In genomic region chr8:122523652-122524360, GRCm38 (mm10) we compare ENCODE assay signal across 8 mouse cellular contexts. TPM values are rescaled to one million over a fixed set of nuclear protein-coding genes. Genes with fewer than 3 reads are reported as not detected.
DNase-seq lines count a peak whose midpoint lies in the region; ATAC-seq and TF ChIP-seq lines count a peak whose summit lies in the region.

No protein-coding gene starts in this region.

- H3K36me3 ChIP-seq in lung, embryonic 14.5 days (ENCODE audit: insufficient read depth): 0 out of 2 replicates have a peak, but pooled peaks cover 4% of the 10 kb centered on the region
- H3K36me3 ChIP-seq in hindbrain, embryonic 10.5 days: no peaks in the 10 kb centered on the region
- H3K36me3 ChIP-seq in neural tube, embryonic 13.5 days: no peaks in the 10 kb centered on the region

- H3K9me3 ChIP-seq in lung, embryonic 14.5 days (ENCODE audit: low read depth, low read length): no peaks in the 10 kb centered on the region
- no peaks in the 10 kb centered on the region for H3K9me3 ChIP-seq in hindbrain, embryonic 10.5 days
- no peaks in the 10 kb centered on the region for H3K9me3 ChIP-seq in neural tube, embryonic 13.5 days

- peak overlapping the region; percentile 44 for H3K4me2 ChIP-seq in lung, embryonic 14.5 days
- H3K4me2 ChIP-seq in neural tube, embryonic 13.5 days: peak overlapping the region; percentile 41

- no peak overlapping the region for H3K4me3 ChIP-seq in lung, embryonic 14.5 days (ENCODE audit: low read depth, low read length)
- peak overlapping the region; percentile 26; the same call in 1 of the 2 replicates for H3K4me3 ChIP-seq in hindbrain, embryonic 10.5 days
- no peak overlapping the region for H3K4me3 ChIP-seq in neural tube, embryonic 13.5 days

- no peaks in the 10 kb centered on the region for H3K27me3 ChIP-seq in lung, embryonic 14.5 days (ENCODE audit: insufficient read depth, low read length)
- H3K27me3 ChIP-seq in hindbrain, embryonic 10.5 days (ENCODE audit: insufficient read depth, poor library complexity, severe bottlenecking): peaks cover 8% of the 10 kb centered on the region; the same call in 1 of the 2 replicates
- H3K27me3 ChIP-seq in neural tube, embryonic 13.5 days: peaks cover 18% of the 10 kb centered on the region; the same call in 1 of the 2 replicates

- H3K27ac ChIP-seq in lung, embryonic 14.5 days (ENCODE audit: low read depth): peak overlapping the region; percentile 68
- H3K27ac ChIP-seq in hindbrain, embryonic 10.5 days: peak overlapping the region; percentile 78
- peak overlapping the region; percentile 74 for H3K27ac ChIP-seq in neural tube, embryonic 13.5 days (replicated peaks)

- WGBS in lung, embryonic 14.5 days: 24% methylated on average over 23 of the region's 23 CpGs
- WGBS in hindbrain, embryonic 10.5 days: 30% methylated on average over 23 of the region's 23 CpGs
- 11% methylated on average over 23 of the region's 23 CpGs for WGBS in neural tube, embryonic 13.5 days

- H3K9ac ChIP-seq in lung, embryonic 14.5 days: no peak overlapping the region; the same call in 1 of the 2 replicates
- peak overlapping the region; percentile 41; the same call in 1 of the 2 replicates for H3K9ac ChIP-seq in neural tube, embryonic 13.5 days

- intact Hi-C loops in left cerebral cortex, postnatal 14 days (cut with DNase I): no loop called here

- ATAC-seq in lung, embryonic 14.5 days (ENCODE audit: insufficient read depth): no peak
- peak; percentile 82 for ATAC-seq in neural tube, embryonic 13.5 days (ENCODE audit: low read depth)

- peaks cover 44% of the 10 kb centered on the region for H3K4me1 ChIP-seq in lung, embryonic 14.5 days (ENCODE audit: insufficient read depth)
- H3K4me1 ChIP-seq in hindbrain, embryonic 10.5 days (replicated peaks): peaks cover 70% of the 10 kb centered on the region
- peaks cover 37% of the 10 kb centered on the region for H3K4me1 ChIP-seq in neural tube, embryonic 13.5 days (replicated peaks)

- peak; percentile 43 for DNase-seq in lung, embryonic 14.5 days
- no peak for DNase-seq in lung, postnatal 10 days
- peak; percentile 47 to 52 for DNase-seq in cerebellum, postnatal 25 days
- DNase-seq in hindbrain, embryonic 10.5 days (ENCODE audit: low spot score): no peak
- peak; percentile 56 to 70 for DNase-seq in left cerebral cortex, postnatal 14 days (ENCODE audit: low spot score in 2 of 2)
- no peak for DNase-seq in adrenal gland, postnatal 4 days (ENCODE audit: low spot score in 2 of 2)
- DNase-seq in gastrocnemius, postnatal 4 days (ENCODE audit: low spot score in 2 of 2): no peak

- TF ChIP-seq CTCF in lung, embryonic 14.5 days (IDR thresholded peaks at IDR 0.05; ENCODE audit: low read depth): no peak

RNA-seq across cellular contexts. Expression of gene Piezo1, which starts 27.3 kb away (rescaled TPM):
- 26.6 and 27.7 TPM in 2 replicates for polyA plus RNA-seq in lung, embryonic 14.5 days (2014; fragmentation: Nextera tagmentation; extraction: Ambion mirVana)
- 6.5 and 9.2 TPM in 2 replicates for polyA plus RNA-seq in hindbrain, embryonic 10.5 days (2016; fragmentation: Nextera tagmentation; extraction: Ambion mirVana)
- 10 to 100 TPM; 10.1 to 12.2 TPM for total RNA-seq in left cerebral cortex, postnatal 14 days (2021)
- 3.2 and 6.2 TPM in 2 replicates for polyA plus RNA-seq in neural tube, embryonic 13.5 days (2015; fragmentation: Nextera tagmentation; extraction: Ambion mirVana)
- total RNA-seq in adrenal gland, postnatal 4 days (2021): 10 to 100 TPM; 49.0 to 52.1 TPM
- 10 to 100 TPM; 51.5 to 54.6 TPM for total RNA-seq in gastrocnemius, postnatal 4 days (2021)

RNA-seq across cellular contexts. Expression of gene Cdt1, which starts 44.0 kb away (rescaled TPM):
- polyA plus RNA-seq in lung, embryonic 14.5 days (2014; fragmentation: Nextera tagmentation; extraction: Ambion mirVana): 47.1 and 50.3 TPM in 2 replicates
- polyA plus RNA-seq in hindbrain, embryonic 10.5 days (2016; fragmentation: Nextera tagmentation; extraction: Ambion mirVana): 56.0 and 64.3 TPM in 2 replicates
- total RNA-seq in left cerebral cortex, postnatal 14 days (2021): 1 to 10 TPM; 2.2 to 3.5 TPM
- 7.3 and 9.2 TPM in 2 replicates for polyA plus RNA-seq in neural tube, embryonic 13.5 days (2015; fragmentation: Nextera tagmentation; extraction: Ambion mirVana)
- 10 to 100 TPM; 33.2 to 36.6 TPM for total RNA-seq in adrenal gland, postnatal 4 days (2021)
- total RNA-seq in gastrocnemius, postnatal 4 days (2021): 10 to 100 TPM; 14.7 to 17.1 TPM

RNA-seq across cellular contexts. Expression of gene Ctu2, which starts 47.9 kb away (rescaled TPM):
- 45.4 and 56.2 TPM in 2 replicates for polyA plus RNA-seq in lung, embryonic 14.5 days (2014; fragmentation: Nextera tagmentation; extraction: Ambion mirVana)
- 74.1 and 74.7 TPM in 2 replicates for polyA plus RNA-seq in hindbrain, embryonic 10.5 days (2016; fragmentation: Nextera tagmentation; extraction: Ambion mirVana)
- 10 to 100 TPM; 23.9 to 30.9 TPM for total RNA-seq in left cerebral cortex, postnatal 14 days (2021)
- polyA plus RNA-seq in neural tube, embryonic 13.5 days (2015; fragmentation: Nextera tagmentation; extraction: Ambion mirVana): 57.4 and 63.7 TPM in 2 replicates
- 10 to 100 TPM; 27.7 to 37.0 TPM for total RNA-seq in adrenal gland, postnatal 4 days (2021)
- 10 to 100 TPM; 18.3 to 18.9 TPM for total RNA-seq in gastrocnemius, postnatal 4 days (2021)

RNA-seq across cellular contexts. Expression of gene Rnf166, which starts 47.9 kb away (rescaled TPM):
- polyA plus RNA-seq in lung, embryonic 14.5 days (2014; fragmentation: Nextera tagmentation; extraction: Ambion mirVana): 34.7 and 37.2 TPM in 2 replicates
- 31.8 and 33.6 TPM in 2 replicates for polyA plus RNA-seq in hindbrain, embryonic 10.5 days (2016; fragmentation: Nextera tagmentation; extraction: Ambion mirVana)
- total RNA-seq in left cerebral cortex, postnatal 14 days (2021): 10 to 100 TPM; 22.4 to 23.2 TPM
- 36.8 and 39.1 TPM in 2 replicates for polyA plus RNA-seq in neural tube, embryonic 13.5 days (2015; fragmentation: Nextera tagmentation; extraction: Ambion mirVana)
- 10 to 100 TPM; 47.5 to 53.7 TPM for total RNA-seq in adrenal gland, postnatal 4 days (2021)
- total RNA-seq in gastrocnemius, postnatal 4 days (2021): 10 to 100 TPM; 36.9 to 40.1 TPM

RNA-seq across cellular contexts. Expression of gene Aprt, which starts 52.9 kb away (rescaled TPM):
- 338 and 366 TPM in 2 replicates for polyA plus RNA-seq in lung, embryonic 14.5 days (2014; fragmentation: Nextera tagmentation; extraction: Ambion mirVana)
- 237 and 268 TPM in 2 replicates for polyA plus RNA-seq in hindbrain, embryonic 10.5 days (2016; fragmentation: Nextera tagmentation; extraction: Ambion mirVana)
- total RNA-seq in left cerebral cortex, postnatal 14 days (2021): 10 to 100 TPM; 73.7 to 81.1 TPM
- polyA plus RNA-seq in neural tube, embryonic 13.5 days (2015; fragmentation: Nextera tagmentation; extraction: Ambion mirVana): 133 and 161 TPM in 2 replicates
- 10 to 100 TPM; 93.4 to 98.6 TPM for total RNA-seq in adrenal gland, postnatal 4 days (2021)
- total RNA-seq in gastrocnemius, postnatal 4 days (2021): 10 to 100 TPM; 37.0 to 40.0 TPM

Comparison
In these comparisons a context has a peak if more than half of its experiments do, and no peak if none do; other contexts are left out.
1. DNase-seq: peak in lung, embryonic 14.5 days (single experiment), cerebellum, postnatal 25 days (2 of 2) and left cerebral cortex, postnatal 14 days (2 of 2); none in lung, postnatal 10 days (single experiment), hindbrain, embryonic 10.5 days (single experiment), adrenal gland, postnatal 4 days (0 of 2) and gastrocnemius, postnatal 4 days (0 of 2).
2. Peak in every context shown above with its lines, with median percentiles within 50 percentile points of each other: H3K27ac ChIP-seq.